Mouse (Mus musculus): ENCODE measurements around the gene Col13a1. TPM values are rescaled to one million over a fixed set of nuclear protein-coding genes. Genes with fewer than 3 reads are reported as not detected.

The Col13a1 gene
- polyA plus RNA-seq, 1 experiment from 2014 or later: 2.9 TPM

- no peak overlapping the region for H3K4me3 ChIP-seq
- peaks cover 20% of the 10 kb centered on the region for H3K4me1 ChIP-seq
- H3K27ac ChIP-seq: no peak overlapping the region; the same call in 1 of the 2 replicates
- no peak overlapping the region for H3K4me2 ChIP-seq (replicated peaks)
- ATAC-seq (ENCODE audit: low FRiP score, low read depth): no peak
- H3K27me3 ChIP-seq (replicated peaks): no peaks in the 10 kb centered on the region
- no peaks in the 10 kb centered on the region for H3K9me3 ChIP-seq
- WGBS: 55% methylated on average over 7 of the region's 7 CpGs
- no peak overlapping the region for H3K9ac ChIP-seq
- no peaks in the 10 kb centered on the region for H3K36me3 ChIP-seq
Measured at GRCm38 (mm10) chr10:61822968-61823730, 155.8 kb downstream of the Col13a1 start.

DNA sequence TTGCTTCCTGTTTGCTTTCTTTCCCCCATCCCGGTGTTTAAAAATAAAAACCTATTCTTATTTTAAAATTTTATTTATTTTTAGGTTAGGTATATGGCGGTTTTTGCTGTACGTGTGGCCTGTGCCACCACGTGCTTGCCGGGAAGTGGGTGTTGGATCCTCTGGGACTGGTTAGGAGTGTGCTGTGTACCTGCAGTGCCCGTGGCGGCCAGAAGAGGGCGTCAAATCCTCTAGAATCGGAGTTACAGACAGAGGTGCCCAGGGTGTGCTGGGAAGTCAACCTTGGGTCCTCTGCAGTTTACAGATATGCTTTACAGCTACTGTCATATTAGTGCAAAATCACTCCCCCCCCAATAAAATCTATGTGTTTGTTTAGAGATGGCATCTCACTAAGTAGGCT lies 158.9 kb downstream of the Col13a1 start:
- Histone ChIP-seq H3K9ac (no peak overlapping the region), H3K4me3 (no peak overlapping the region), H3K4me1 (peaks cover 12% of the 10 kb centered on the region), H3K27ac (no peak overlapping the region), H3K36me3 (no peaks in the 10 kb centered on the region), H3K27me3 (replicated peaks) (no peaks in the 10 kb centered on the region), H3K4me2 (replicated peaks) (no peak overlapping the region), H3K9me3 (no peaks in the 10 kb centered on the region)
- 60% methylated on average over 9 of the region's 9 CpGs for WGBS
- no peak for ATAC-seq (ENCODE audit: low FRiP score, low read depth)

DNA sequence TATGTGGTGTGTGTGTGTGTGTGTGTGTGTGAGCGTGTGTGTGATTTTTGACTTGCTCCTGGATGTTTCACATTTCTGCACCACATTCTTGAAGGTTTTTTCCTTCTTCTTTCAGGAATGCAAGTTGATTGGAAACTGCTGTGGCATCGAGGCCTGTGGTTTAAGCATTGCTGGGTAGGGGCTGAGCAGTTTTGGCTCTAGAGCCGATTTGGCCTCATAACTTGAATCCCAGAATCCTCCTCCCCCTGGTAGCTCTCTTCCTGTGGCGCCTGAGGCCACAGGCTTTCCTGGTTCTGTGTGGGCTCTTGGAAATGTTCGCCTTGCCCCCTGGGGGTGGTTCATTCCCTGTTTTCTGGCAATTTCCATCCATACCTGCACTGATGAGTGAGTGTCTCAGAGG lies 166.9 kb downstream of the Col13a1 start:
- no peaks in the 10 kb centered on the region for H3K27me3 ChIP-seq (replicated peaks)
- H3K4me2 ChIP-seq (replicated peaks): no peak overlapping the region
- H3K9ac ChIP-seq: no peak overlapping the region
- no peaks in the 10 kb centered on the region for H3K36me3 ChIP-seq
- 70% methylated on average over 5 of the region's 5 CpGs for WGBS
- H3K9me3 ChIP-seq: no peaks in the 10 kb centered on the region
- H3K4me3 ChIP-seq: no peak overlapping the region
- H3K4me1 ChIP-seq: no peaks in the 10 kb centered on the region
- ATAC-seq (ENCODE audit: low FRiP score, low read depth): no peak
- no peak overlapping the region for H3K27ac ChIP-seq

- no peak for ATAC-seq (ENCODE audit: low FRiP score, low read depth)
- 71% methylated on average over 15 of the region's 15 CpGs for WGBS
- Histone ChIP-seq H3K4me2 (replicated peaks) (no peak overlapping the region), H3K9me3 (no peaks in the 10 kb centered on the region), H3K4me1 (no peaks in the 10 kb centered on the region), H3K4me3 (no peak overlapping the region), H3K27me3 (replicated peaks) (no peaks in the 10 kb centered on the region), H3K36me3 (no peaks in the 10 kb centered on the region), H3K27ac (no peak overlapping the region), H3K9ac (no peak overlapping the region)
Measured at GRCm38 (mm10) chr10:61798133-61798576, 180.8 kb downstream of the Col13a1 start.

- H3K4me2 ChIP-seq (replicated peaks): no peak overlapping the region
- H3K4me1 ChIP-seq: no peaks in the 10 kb centered on the region
- no peaks in the 10 kb centered on the region for H3K9me3 ChIP-seq
- no peak for ATAC-seq (ENCODE audit: low FRiP score, low read depth)
- H3K9ac ChIP-seq: no peak overlapping the region
- H3K27me3 ChIP-seq (replicated peaks): no peaks in the 10 kb centered on the region
- no peak overlapping the region for H3K27ac ChIP-seq
- H3K36me3 ChIP-seq: no peaks in the 10 kb centered on the region
- H3K4me3 ChIP-seq: no peak overlapping the region
- WGBS: 29% methylated on average over 8 of the region's 8 CpGs
Measured at GRCm38 (mm10) chr10:61795458-61795857, 183.4 kb downstream of the Col13a1 start.

DNA sequence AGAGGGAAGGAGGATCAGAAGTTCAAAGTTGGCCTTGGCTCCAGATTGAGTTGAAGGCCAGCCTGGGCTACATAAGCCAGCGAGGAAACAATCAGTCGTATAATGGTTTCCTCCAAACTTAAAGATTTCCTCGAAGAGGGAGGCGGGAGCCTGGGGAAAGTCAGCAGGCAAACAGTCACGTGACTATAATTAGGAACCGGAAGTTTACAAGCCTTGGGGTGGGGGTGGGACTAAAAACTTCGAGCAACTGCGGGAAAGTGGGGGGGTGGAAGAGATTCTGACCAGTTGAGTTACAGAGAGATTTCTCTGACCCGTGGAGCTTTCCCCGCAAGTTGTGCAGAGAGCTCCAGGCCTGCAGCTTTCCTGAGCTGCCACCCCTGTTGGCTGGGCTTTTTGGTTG lies 183.9 kb downstream of the Col13a1 start:
- no peak overlapping the region for H3K9ac ChIP-seq
- H3K27ac ChIP-seq: no peak overlapping the region
- no peak for ATAC-seq (ENCODE audit: low FRiP score, low read depth)
- WGBS: 56% methylated on average over 10 of the region's 10 CpGs
- H3K9me3 ChIP-seq: no peaks in the 10 kb centered on the region
- H3K36me3 ChIP-seq: no peaks in the 10 kb centered on the region
- no peak overlapping the region for H3K4me3 ChIP-seq
- no peaks in the 10 kb centered on the region for H3K4me1 ChIP-seq
- H3K4me2 ChIP-seq (replicated peaks): no peak overlapping the region
- no peaks in the 10 kb centered on the region for H3K27me3 ChIP-seq (replicated peaks)

DNA sequence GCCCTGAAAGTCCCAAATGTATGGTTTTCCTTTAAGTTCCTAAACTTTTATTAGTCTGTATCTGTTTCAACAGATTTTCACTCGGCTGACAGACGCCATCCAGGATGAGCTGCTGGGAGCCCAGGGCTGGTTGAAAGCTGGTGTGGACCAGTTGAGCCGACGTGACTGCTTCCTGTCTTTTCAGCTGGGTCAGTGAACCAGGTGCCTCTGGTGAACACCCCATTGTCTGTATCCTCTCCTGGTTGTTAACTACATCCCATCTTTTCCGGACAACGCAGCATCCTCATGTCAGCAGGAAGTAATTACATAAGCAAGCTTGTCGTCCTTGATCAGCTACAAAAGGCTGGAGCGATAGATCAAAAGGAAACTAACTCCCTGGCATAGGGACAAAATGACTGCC lies 185.9 kb downstream of the Col13a1 start:
- ATAC-seq (ENCODE audit: low FRiP score, low read depth): no peak
- H3K9ac ChIP-seq: no peak overlapping the region
- no peak overlapping the region for H3K4me3 ChIP-seq
- WGBS: 60% methylated on average over 8 of the region's 8 CpGs
- no peaks in the 10 kb centered on the region for H3K9me3 ChIP-seq
- H3K4me2 ChIP-seq (replicated peaks): no peak overlapping the region
- H3K27ac ChIP-seq: no peak overlapping the region
- no peaks in the 10 kb centered on the region for H3K27me3 ChIP-seq (replicated peaks)
- no peaks in the 10 kb centered on the region for H3K4me1 ChIP-seq
- H3K36me3 ChIP-seq: no peaks in the 10 kb centered on the region

- Histone ChIP-seq H3K9ac (no peak overlapping the region), H3K9me3 (no peaks in the 10 kb centered on the region), H3K27ac (no peak overlapping the region), H3K36me3 (no peaks in the 10 kb centered on the region), H3K4me1 (0 out of 2 replicates have a peak, but pooled peaks cover 2% of the 10 kb centered on the region), H3K4me3 (no peak overlapping the region), H3K4me2 (replicated peaks) (no peak overlapping the region), H3K27me3 (replicated peaks) (no peaks in the 10 kb centered on the region)
- no peak for ATAC-seq (ENCODE audit: low FRiP score, low read depth)
- 94% methylated on average over 5 of the region's 5 CpGs for WGBS
Measured at GRCm38 (mm10) chr10:61788499-61788898, 190.4 kb downstream of the Col13a1 start.

Other genes with a start within 250 kb of the Col13a1 start
- gene H2afy2, start 195.0 kb downstream of the Col13a1 start, polyA plus RNA-seq (2016; fragmentation: Nextera tagmentation; extraction: Ambion mirVana): 333 and 346 TPM in 2 replicates
- gene Neurog3, start 154.0 kb upstream of the Col13a1 start, polyA plus RNA-seq (2016; fragmentation: Nextera tagmentation; extraction: Ambion mirVana): 7.5 and 10.9 TPM in 2 replicates
- 48.4 and 56.5 TPM in 2 replicates for gene Fam241b, start 164.8 kb upstream of the Col13a1 start, polyA plus RNA-seq (2016; fragmentation: Nextera tagmentation; extraction: Ambion mirVana)